Mouse (Mus musculus) left cerebral cortex, adult 11 months (tissue): Measurements from ENCODE around the gene Thada.

Experiments used
- DNase-seq: peaks from one replicate; pipeline ENCODE4 v3.0.0; 2022; ENCODE audit warnings: low spot score

Thada gene

DNA sequence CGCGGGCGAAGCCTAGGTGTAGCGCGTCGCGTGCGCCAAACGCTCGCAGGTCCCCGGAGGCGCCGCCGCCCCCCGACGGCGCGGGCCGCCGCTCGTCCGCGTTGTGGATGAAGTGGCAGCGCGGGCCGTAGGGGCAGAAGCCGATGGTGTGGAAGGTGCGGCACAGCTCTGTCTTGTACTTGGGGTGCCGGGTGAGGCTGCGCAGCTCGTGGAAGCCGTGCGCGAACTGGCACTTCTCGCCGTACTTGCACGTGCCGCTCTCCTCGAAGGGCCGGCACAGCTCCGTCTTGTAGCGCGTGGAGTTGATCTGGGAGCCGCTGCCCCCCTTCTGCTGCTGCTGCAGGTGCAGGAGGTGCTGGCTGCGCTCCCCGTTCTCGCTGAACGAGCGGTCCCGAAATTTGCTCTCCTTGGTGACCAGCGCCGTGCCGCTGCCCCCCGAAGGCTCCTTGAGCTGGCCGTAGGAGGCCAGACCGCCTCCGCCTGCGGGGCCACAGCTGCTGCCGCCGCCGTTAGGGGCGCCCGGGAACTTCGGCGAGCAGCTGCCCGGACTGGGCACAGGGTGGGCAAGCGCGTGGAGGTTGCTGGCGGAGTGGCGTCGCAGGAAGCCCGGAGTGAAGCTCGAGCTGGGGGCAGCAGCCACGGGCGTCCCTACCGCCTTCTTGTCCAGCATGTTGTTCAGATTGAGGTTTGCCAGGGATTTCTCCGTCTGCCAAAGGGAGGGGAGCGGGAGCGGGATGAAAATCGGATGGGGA lies 279.4 kb downstream of the Thada start:
- no peak for DNase-seq

DNA sequence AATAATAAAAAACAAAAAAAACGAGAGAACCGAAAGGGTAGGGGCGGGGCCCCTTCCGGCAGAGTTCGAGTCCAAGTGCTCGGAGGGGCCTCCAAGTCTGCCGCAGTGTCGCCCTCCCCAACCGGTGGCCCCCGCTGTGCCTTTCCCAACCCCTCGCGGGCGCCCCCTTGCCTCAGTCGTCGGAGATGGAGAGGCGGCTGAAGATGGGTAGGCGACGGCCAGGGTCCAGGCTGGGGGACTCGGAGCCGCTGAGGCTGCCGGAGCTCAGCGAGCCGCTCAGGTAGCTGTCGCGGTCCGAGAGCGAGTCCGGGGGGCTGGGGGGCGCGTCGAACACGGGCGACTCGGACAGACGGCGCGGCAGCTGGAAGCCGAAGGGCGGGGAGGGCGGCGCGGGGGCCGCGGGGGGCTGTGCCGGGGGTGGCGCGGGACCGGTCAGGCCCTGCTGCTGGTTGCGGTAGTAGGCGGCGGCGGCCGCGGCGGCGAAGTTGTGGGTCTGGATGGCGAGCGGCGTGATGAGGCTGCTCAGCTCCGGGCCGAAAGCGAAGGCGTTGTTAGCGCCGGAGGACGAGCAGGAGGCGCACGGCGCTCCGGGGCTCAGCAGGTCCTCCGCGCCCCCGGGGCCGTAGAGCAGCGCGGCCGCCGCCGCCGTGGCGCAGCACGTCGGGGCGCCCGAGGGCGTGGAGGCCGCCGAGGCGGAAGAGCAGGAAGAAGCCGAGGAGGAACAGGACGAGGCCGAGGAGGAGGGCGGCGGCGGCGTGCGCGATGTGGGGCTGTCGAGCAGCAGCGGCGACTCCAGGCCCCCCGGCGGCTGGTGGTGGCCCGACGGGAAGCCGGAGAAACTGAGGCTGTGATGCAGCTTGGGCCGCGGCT lies 280.2 kb downstream of the Thada start:
- no peak for DNase-seq

DNA sequence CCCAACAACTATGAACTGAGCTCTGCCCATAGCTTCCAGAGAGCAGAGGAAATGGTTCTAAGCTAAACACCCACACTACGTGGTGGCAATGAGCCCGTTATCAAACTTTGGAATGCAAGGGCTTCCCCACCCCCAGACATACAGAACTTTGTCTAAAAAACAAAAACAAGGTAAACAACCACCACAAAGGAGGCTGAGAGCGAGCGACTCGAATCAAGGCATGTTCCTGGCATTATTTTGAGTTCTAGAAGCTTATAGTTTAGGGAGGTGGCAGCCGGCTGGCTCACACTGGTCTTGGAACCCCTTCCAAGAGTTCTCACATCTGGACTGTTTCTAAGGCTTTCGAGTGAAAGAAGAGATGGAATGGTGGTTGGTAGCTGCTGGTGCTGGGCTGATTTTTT lies 281.0 kb downstream of the Thada start:
- no peak for DNase-seq

DNA sequence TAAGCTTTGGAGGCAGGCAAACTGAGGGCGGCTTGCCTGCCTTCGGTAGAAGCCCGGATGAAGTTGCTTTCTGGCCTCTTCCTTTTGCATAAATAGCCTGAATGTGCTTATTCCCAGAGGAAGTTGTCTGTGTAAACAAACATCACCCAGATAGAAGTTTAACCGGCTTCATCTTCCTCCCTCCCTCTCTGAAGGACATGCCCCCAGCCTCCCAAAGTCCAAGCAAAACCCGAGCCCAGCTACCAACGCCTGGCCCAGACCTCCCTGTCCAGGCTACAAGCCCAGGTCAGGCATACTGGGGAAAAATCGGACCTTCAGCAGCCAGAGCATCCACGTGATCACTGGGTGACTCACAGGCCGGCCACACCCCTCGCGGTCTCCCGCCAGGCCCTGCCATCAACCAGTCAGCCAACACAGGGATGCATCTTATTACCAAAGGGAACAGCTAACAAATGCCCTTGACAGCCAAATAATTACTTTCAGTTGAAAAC lies 282.7 kb downstream of the Thada start:
- DNase-seq, result peak; percentile 71

DNA sequence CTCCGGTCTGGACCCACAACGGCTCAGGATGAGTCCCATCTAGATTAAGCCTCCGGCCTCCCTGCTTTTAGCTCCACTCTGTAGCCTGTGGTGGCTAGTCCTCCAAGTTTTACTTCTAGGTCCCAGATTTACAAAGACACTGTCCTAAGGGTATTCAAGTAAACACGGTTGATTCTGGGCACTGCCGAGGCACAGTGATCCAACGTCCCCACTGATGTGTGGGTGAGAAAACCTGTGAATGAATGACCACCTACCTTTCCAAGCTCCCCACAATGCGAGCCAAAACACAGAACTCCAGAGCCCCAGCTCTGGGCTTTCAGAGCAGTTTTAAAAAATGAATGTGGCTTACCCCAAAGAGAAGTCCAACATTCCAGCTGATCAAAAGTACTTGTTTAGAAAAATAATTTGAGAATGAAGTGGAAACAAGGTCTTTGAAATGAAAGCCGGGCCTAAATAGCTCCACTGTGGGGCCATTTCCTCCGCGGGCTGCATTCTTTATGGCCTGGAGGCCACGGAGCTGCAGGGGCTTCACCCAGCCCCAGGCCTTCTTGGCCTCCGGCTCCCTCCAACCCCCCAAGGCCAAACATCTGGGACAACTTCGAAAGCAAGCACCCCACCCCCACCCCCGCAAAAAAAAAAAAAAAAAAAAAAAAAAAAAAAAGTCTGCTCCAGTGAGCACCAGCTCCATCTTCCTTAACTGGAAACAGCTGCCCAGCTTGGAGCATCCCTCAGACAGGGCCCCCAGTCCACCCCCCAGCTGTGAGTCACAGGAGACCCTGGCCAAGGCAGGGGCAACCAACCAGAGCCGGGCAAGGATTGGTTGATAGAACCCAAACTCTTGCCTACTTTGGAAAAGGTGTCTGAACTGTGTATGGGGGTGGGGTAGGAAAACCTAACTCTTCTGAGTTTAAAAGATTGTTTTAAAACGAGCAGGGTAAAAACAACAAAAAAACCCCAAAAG lies 283.4 kb downstream of the Thada start:
- DNase-seq, result no peak

DNA sequence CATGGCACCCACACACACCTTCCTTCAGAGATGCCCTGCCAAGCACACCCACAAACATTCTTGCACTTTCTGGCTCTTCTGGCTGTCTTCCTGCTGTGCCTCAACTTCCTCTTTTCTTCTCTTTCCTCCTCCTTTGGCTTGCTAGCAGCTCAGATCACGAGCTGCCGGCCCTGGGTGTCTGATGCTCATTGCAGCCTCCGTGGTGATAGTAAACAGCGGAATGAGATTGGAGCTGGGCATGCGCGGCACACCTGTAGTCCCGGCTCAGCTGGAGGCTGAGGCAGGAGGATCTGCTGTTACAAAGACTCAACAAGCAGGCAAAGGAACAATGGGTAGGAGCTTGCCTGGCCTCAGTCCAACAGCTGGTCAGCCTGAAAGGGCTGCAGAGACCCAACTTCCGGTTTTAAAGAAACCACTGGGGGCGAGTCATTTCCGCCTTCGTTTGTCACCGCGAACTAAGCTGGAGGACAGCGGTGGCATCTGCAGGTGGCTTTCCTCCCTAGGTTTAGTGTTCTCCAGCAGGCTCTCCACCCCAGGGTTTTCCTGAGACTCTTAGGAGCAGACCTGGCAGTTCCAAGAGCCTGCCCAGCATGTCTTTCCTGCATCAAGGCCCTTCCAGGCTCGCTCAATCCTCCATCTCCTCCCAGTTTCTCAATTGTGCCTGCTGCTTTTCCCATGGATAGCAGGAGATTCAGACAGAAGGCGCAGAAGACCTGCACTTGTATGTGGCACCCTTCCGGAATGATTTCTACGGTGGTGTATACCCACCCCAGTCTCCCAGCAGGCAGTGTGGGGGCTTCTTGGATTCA lies 284.3 kb downstream of the Thada start:
- no peak for DNase-seq

DNA sequence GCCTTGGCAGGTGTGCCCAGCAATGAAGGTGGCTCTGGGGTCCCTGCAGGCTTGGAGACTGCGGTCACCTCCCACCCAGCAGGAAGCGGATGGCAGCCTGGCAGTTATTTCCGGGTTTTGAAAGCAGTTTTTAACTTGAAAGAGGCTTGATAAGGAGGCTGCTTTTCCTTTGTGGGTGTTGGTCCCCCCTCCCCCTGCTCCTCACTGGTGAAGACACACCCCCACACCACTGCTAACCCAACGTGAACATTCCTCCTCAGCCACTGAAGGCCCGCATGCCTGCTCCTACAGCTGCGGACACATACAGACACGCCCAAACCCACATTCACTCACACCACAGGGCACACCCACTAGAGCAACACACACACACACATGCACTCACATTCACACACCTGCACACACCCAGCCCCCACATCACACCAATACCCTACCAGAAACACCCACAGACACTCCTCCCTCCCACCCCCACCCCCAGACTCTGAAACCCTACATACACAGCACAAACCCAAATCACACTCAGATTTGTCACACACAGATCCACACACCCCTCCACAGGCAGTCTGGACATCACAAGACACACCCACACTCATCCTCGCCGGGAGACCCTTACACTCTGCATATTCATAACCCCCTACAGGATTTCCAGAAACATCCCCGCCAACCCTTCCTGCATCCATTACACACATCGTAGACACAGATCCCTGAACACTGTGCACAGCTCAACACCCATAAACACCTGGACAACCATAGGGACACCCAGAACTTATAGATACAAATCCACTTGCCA lies 285.1 kb downstream of the Thada start:
- no peak for DNase-seq

DNA sequence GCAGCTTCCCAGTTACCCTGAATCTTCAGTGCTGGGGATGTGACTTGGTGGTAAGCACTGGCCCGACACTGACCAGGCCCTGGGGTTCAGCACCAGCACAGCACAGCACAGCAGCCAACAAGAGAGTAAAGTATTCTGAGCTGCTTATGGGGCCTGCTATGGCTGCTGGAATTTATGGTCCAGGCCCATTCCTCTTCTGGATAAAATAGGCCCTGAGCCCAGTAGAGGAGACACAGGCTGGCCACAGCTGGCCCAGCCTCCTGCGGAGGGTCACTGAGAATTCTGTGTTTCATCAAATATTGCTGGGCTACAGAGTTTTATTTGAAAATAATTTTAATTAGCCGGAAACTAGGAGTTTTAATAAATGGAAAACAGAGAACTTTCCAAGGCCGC lies 286.0 kb downstream of the Thada start:
- DNase-seq, result no peak

DNA sequence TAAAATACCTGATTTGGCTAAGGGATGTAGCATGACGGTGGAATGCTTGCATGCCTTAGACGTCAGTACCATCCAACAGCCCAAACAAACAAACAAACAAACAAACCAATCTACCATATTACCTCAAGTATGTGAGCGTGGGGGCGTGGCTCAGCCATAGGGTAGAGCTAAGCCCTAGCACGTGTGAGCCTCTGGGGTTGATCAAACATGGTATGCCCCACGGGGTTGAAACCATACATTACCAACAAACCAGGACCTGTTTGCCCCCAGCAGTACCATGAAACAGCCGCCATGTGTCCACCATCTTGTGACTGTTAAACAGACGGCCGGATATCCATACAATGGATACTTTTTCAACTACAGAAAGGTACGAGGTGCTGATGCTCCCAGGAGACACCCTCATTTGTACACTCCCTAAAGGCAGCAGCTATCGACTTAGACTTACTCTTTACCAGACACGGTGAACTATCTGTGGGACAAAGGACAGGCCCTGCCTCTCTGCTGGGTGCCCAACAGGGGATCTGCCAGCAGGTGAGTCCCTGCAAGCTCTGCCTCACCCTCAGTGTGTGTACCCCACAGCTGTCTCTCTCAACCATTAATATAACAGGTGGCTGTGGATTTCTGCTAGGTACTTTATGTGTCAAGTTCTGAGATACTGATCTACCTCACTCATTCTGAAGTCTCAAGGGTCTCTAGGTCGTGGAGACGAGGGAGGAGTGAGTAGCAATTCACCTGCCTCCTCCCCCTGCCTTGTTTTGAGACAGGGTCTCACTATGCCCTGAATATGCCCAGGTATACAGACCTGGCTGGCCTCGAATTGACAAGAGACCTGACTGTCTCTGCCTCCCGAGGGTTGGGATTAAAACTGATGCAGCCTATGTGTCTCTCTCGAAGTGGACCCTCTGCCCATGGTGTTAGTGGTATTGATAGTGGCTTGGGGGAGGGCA lies 286.7 kb downstream of the Thada start:
- DNase-seq, result no peak

DNA sequence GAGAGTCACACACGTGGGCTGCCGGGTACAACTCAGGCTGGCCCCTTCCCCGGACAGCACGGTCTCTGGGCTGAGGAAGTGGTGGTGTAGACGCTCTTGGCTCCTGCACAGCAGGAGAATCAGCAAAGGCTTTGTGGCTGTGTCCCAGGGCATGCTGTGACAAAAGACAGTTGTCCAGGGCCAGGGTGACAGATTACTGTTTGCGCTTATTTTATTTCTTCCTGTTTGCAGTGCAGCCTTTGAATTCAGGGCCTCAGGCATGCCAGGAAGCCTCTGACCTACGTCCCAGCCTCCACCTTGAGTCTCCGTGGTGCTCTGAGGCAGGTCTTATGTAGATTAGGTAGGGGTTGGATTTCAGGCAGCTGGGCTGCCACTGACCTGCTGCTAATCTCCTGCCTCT lies 288.5 kb downstream of the Thada start:
- DNase-seq, result no peak

DNA sequence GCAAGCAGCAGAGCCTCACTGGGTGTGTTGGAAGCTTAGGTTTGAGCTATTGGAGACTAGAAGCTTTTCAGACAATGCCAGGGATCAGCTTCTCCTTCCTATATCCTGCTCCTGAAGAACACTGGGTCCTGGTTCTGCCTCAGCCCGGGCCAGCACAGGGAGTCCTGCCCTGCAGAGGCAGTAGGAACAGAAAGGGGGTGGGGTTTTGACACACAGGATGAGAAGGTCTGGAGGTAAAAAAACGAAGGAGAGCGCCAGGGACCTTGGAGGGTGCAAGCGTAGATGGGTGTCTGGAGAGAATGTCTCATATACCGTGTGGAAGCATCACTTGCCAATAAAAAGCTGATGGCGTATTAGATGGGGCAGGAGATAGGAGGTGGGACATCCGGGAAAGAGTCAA lies 289.6 kb downstream of the Thada start:
- no peak for DNase-seq

DNA sequence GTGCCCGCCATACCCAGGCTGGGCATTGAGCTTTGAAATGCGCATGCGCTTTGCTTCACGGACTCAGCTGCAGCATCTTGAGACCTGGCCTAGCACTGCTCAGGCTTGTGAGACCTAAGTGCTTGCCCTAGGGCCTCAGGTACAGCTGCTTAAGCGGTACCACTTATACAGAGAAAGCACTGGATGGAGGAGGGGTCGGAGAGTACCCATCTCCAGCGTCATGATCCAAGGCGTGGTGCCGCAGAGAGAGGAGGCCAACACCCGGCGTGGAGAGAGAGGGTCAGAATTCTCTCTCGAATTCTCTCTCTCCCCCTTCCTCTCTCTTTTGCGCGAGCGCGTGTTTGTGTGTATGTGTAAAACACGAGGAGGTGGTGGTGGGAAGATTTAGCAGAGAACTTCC lies 290.8 kb downstream of the Thada start:
- no peak for DNase-seq

DNA sequence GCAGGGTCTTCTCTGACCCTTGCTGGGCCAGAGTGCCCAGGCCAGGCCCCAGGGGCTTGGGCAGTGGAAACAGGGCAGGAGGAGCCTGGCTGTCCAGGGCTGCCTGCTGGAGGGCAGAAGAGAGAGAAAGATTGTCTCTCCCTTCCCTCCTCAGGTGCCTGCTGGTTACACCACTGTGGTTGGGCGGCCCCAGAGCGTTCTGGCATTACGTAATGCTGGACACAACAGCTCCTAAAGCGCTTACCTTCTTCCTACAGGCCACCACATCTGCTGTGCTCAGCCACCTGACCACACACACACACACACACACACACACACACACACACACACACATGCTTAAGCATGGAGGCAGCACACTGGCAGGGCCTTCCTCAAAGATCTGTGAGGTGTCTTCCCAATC lies 298.6 kb downstream of the Thada start:
- DNase-seq, result no peak

DNA sequence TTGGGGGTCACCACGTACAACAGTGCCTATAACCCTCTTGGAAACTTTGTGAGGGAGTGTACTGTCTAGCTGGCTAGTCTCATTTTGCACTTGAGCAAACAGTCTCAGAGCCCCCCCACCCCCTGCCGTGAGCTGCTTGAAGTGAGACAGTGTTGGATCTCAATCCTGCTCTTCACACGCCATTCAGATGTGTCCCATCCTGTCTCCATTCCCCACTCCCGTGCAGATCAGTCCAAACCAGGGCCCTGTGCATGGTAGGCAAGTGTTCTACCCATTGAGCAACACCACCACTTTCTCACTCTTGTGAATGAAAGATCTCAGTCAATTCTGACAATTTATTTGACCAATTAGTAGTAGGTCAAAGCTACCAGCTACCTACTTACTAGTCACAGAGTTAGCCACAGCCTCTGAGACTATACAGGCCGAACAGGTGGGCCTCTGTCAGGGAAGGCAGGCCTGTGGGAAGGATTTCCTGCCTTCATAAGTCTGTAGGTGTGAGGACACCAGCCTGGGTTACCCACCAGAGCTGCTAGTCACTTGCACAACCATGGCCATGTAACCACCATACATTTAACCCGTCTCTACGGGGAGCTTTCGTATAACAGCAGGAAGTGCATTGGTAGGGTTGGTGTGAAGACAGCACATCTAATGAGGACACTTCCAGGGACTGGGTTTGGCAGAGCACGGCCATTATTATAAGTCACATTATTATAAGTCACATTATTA lies 299.7 kb downstream of the Thada start:
- no peak for DNase-seq

DNA sequence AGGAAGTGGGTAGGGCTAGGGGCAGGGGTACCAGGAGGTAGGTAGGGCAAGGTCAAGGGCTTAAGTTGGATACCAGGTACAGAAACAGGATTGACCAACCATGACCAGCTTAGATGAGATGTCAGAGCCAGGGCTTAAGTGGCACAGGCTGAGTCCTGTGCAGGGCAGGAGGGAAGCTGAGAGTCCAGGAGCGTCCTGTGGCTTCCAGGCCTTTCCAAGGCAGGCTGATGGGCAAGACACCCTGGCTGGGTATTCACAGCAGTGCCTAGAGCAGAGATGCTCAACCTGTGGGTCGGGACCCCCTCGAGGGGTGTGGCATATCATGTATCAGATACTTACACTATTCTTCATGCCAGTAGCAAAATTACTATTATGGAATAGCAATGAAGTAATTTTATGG lies 300.3 kb downstream of the Thada start:
- DNase-seq, result no peak

DNA sequence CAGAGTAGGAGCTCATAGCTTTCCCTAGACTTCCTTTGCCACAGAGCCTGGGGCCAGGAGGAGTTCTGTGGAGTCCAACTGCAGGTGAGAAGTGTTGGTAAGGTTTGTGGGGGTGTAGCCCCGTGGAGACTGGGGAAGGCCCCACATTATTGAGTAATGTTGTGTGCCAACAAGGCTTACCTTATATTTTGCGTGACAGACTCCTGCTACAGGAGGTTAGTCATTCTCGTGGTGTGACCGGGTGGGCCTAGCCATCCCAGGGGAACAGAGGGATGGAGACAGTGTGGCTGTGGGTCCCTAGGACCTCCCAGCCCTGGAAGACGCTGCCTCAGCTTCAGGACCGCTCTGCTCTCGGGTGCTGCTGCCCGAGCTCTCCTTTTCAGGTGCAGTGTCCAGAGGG lies 301.9 kb downstream of the Thada start:
- no peak for DNase-seq

DNA sequence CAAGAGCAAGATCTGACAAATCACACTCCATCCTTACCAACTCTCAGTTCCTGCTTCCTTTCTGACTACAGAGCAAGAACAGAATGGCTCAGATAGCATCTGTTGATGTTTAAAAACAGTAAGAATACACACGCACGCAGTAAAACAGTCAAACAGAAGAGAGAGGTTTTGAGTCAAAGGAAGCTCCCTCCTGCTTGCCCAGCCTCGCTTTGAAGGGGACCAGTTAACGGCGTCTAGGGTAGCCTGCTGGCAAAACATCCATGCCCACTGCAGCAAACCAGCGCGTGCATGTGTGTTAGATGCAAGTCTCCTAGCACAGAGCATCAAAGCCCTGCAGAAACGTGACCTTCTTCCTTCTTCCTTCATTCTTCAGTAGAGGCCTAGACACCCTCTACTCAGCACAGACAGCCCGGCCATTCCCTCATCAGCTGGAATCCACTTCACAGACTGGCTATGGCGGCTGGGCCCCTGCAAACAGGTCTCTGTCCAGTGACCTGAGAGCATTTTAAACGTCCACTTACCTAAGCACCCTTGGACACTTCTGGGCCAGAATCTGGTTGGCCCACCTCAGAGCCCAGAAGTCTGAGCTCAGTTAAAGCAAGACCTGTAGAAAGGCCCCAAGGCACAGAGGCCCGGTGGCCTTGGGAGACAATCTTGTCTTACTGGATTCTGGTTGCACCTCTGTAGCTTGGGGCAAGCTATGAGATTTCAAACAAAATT lies 302.8 kb downstream of the Thada start:
- no peak for DNase-seq

DNA sequence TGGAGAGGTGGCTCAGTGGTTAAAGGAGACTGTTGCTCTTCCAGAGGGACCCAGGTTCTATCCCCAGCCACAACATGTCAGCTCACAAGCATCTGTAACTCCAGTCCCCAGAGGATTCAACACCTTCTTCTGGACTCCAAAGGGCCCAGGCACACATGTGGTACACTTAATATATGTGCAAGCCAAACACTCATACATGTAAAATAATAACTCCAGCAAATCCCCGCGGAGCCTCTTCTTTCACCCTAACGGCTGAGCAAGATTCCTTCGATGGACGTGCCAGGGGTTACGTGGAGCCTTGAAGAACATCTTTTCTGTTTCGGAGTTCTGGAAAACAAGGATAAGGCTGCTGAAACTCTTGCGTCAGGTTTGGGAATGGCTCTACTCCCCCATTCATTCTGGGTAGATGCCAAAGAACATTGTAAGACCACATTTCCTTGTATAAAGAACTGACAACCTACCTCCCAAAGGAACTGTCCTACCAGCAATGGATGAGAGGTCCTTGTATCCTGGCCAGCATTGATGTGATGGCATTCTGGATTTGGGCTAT lies 303.7 kb downstream of the Thada start:
- DNase-seq, result no peak
